Mouse (Mus musculus) adrenal gland, postnatal 4 days (tissue): ENCODE measurements around the gene Glrx5. TPM values are rescaled to one million over a fixed set of nuclear protein-coding genes. Genes with fewer than 3 reads are reported as not detected.

Experiments
- DNase-seq, 2 experiments: peaks; one replicate each; pipeline ENCODE4 v3.0.0; 2021 to 2022; ENCODE audit warnings: low spot score in 2 of 2, mixed read lengths in 2 of 2
- total RNA-seq, 2 experiments: library from RNA; stranded (reverse); gene quantifications; 2 replicates each; pipeline ENCODE4 v1.2.3; 2021

Gene Glrx5
- total RNA-seq, 2 experiments from 2014 or later = 134 to 139 TPM

- DNase-seq = no peak
These were observed 29.3 kb upstream of the Glrx5 start for GRCm38 (mm10) chr12:105003158-105003557.

DNA sequence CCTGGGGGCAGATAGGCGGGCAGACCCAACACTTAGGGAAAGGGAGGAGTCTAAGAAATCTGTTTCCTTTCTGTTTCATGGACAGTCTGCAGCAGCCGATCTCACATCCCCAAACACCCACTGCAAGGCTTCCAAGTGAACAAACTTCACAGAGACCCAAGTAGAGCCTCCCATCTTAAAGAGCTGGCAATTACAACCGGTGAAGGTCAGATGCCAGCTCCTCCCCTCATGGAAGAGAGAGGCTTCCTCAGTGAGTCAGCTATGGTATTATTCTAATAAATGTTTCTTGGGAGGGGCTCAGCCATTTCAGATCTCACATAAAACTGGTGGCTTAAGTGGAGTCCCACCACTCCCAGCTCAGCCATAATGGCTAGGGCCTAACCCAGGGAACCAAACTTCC lies 28.8 kb upstream of the Glrx5 start:
- DNase-seq = no peak

GRCm38 (mm10) chr12:105004956-105005714 lies 27.4 kb upstream of the Glrx5 start:
- no peak for DNase-seq

- DNase-seq = no peak
These were observed 26.8 kb upstream of the Glrx5 start for GRCm38 (mm10) chr12:105005715-105005972.

- no peak for DNase-seq
These were observed 24.3 kb upstream of the Glrx5 start for GRCm38 (mm10) chr12:105008150-105008549.

- DNase-seq = no peak
These were observed 23.7 kb upstream of the Glrx5 start for GRCm38 (mm10) chr12:105008752-105009178.

- DNase-seq = peak; percentile 54 to 67
These were observed 22.9 kb upstream of the Glrx5 start, which contains the start of gene Syne3 for GRCm38 (mm10) chr12:105009370-105010212. Syne3 (minus strand) TSS chr12:105009809.

- DNase-seq = no peak
These were observed 22.2 kb upstream of the Glrx5 start for GRCm38 (mm10) chr12:105010213-105010790.

- no peak for DNase-seq
These were observed 20.9 kb upstream of the Glrx5 start for GRCm38 (mm10) chr12:105011589-105011988.

- DNase-seq = no peak
These were observed 20.2 kb upstream of the Glrx5 start for GRCm38 (mm10) chr12:105012314-105012713.

DNA sequence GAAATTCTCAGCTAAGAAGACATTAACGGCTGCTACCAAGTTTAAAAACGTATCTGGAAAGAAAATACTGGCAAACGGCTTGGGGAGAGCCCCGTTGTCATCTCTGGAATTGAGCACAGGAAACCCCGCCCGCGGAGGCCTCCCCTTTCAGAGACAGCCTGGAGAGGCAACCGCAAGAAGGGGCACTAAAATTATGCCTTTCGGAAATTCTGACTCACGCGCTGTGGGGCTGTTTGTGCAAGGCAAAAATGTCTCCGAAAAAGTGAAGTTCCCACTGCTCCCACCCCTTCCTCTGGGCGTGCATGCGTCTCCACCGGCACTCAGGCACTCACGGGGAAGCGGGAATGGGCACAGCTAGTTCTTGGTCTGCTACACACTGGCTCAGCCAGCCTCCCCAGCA lies 19.4 kb upstream of the Glrx5 start:
- DNase-seq = peak in 1 of 2 experiments; percentile 36

- no peak for DNase-seq
These were observed 16.3 kb upstream of the Glrx5 start for GRCm38 (mm10) chr12:105016199-105016598.

GRCm38 (mm10) chr12:105016639-105017038 lies 15.8 kb upstream of the Glrx5 start:
- DNase-seq = no peak

GRCm38 (mm10) chr12:105019359-105020219 lies 12.9 kb upstream of the Glrx5 start:
- no peak for DNase-seq

- DNase-seq = no peak
These were observed 10.9 kb upstream of the Glrx5 start for GRCm38 (mm10) chr12:105021441-105022069.

GRCm38 (mm10) chr12:105022141-105022540 lies 10.3 kb upstream of the Glrx5 start:
- DNase-seq = no peak

DNA sequence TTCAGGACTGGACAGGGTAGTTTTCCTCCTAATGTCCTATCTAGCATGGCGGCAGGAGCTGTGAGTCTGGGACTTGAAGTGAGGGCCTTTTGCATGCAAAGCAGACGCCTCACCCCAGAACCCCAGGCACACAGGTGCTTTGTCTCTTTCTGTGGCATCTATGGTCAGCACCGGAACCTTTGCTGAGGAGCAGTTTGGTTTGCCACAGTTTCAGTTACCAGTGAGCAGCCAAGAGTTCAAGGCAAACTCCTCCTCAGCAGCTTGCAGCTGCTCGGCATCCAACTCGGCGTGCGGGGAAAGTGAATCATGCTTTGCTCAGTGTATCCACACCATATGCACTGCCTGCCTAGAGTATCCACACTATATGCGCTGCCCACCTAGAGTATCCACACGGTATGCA lies 9.7 kb upstream of the Glrx5 start:
- DNase-seq = no peak

DNA sequence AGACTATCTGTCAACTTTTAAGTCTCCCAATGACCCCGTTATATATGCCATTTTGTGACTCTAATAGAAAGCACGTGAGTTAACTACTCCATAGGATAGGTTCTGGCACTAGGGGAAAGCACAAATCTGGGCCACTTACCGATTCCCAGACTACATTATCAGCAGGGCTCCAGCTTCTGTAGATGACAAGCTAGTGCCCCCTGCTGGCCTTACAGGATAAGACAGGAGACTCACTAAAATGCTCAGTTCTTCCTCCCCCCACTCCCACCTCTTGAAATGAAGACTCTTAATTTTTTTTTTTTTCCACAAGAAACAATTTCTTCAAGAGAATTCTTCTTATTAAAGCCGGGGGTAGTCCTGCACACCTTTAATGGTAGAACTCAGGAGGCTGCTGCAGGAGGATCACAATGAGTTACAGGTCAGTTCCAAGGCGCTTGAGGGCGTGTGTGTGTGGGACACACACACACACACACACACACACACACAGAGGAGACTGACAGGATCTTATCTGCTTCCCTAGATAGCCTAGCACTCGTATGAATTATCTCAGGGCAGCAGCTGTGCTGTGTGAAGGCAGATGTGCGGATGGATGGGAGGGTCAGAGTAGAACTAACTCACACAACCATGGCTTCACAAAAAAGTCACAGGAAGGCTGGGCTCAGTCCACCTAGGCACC lies 7.1 kb upstream of the Glrx5 start:
- peak in 1 of 2 experiments; percentile 60 for DNase-seq

DNA sequence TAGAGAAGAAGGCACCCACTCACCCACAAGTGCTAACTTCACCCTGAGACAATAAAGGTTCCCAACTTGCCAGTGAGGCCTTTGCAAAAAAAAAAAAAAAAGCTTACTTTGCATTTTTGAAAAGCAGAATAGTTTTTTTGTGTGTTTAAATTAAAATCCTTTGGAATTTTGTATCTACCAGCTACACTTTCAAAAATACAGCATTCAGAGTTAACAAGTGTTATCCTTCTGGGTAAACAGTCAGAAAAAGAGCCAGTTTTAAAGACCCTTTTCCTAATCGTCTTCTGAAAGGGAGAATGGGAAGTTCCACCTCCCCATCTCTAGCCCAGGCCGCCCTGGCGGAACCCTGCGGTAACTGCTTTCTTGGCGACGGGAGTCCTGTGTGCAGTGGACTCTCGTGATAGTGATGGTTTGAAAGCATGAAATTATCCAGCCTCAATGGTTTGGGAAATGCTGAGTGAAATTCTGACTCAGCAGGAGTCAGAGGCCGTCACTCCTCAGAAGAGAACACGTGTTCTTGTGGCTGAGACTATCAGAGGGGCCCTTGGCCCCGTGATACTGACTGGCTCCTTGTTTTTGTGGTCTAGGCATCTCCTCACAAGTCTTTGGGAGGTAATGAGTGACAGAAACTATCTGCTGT lies 6.4 kb upstream of the Glrx5 start:
- DNase-seq = no peak
